Mouse (Mus musculus) Patski (cell line): ENCODE results near the gene Sgk1. TPM values are rescaled to one million over a fixed set of nuclear protein-coding genes. Genes with fewer than 3 reads are reported as not detected.

Experiments used
- ATAC-seq: fragments of 100-300 bp; one replicate; pipeline ENCODE4 v1.8.0; 2021
- CTCF ChIA-PET: fragments of 350-600 bp; sonication (Branson Sonifier 250); formaldehyde crosslinking; loops from one replicate; lab custom pipeline; 2022; ENCODE audit warnings: inconsistent platforms; lab: Charles Lee
- POLR2A ChIA-PET: fragments of 350-600 bp; sonication (Branson Sonifier 250); formaldehyde crosslinking; loops from one replicate; lab custom pipeline; 2022; ENCODE audit warnings: antibody characterized with exemption, inconsistent platforms; lab: Charles Lee
- DNase-seq: peaks from one replicate; pipeline ENCODE4 v3.0.0-alpha.2; 2011; ENCODE audit warnings: low read depth, low spot score
- H3K27me3 ChIP-seq: fragments of 371-371 bp; one replicate; pipeline ENCODE4 v1.5.1; 2021
- CTCF ChIP-seq: fragments of 100-300 bp; IDR thresholded peaks from one replicate; pipeline ENCODE4 v1.5.1; 2021
- in situ Hi-C: fragments of 300-500 bp; cut with MboI; formaldehyde crosslinking; loops from 3 replicates; pipeline ENCODE4 v1.11.1; 2018; ENCODE audit warnings: low pct_unique_long_range_greater_than_20kb, mixed read lengths
- polyA plus RNA-seq: library from polyadenylated mRNA; unstranded; gene quantifications from one replicate; pipeline ENCODE4 v1.2.3, GENCODE M21; 2021

The Sgk1 gene
- polyA plus RNA-seq, 1 experiment from 2014 or later: 123 TPM

DNA sequence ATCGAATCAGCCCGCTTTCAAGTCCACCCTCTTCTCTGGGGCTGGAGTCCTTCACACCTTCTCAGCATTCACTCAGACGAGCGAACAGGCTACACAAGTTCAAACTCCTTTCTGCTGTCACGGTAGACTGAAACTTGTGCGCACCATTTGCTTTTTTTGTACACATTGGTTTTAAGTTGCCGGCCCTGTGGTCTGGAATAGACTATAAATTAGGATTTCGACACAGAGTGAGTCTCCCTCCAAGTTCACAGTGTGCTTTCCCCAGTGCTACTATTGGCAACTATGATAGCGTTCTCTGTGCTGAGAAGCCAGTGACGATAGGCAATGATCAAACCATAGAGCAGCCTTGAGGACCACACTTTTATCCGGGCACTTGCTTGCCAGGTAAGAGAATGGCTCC, 91.7 kb downstream of the Sgk1 start:
- no peak for DNase-seq
- CTCF ChIA-PET: no interaction called here

DNA sequence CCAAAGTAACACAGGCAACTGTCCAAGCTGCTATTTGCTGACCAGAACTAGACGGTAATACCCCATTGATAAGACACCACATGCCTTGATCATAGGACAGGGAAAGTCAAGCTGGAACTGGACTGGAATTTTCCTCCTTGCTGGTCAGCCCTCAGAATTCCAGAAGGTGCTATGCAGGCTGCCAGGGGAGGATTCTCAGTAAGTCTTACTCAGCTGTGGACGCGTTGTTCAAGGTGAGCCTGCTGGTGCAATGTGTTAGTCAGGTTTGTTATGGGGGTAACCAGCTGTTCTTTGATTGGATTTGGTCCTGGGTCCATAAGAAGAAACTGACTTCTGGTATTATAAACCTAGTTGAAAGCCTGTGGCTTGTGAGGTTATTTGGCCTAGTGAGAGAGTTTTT, 92.8 kb downstream of the Sgk1 start:
- CTCF ChIA-PET: no interaction called here
- DNase-seq (no peak), ATAC-seq (no peak)
- TF ChIP-seq CTCF: no peak
- in situ Hi-C loops: no loop called here
- H3K27me3 ChIP-seq: no peaks in the 10 kb centered on the region
- POLR2A ChIA-PET: no interaction called here

More for the DNA sequence above, 91.7 kb downstream of the Sgk1 start:
- TF ChIP-seq CTCF: no peak
- in situ Hi-C loops: no loop called here
- POLR2A ChIA-PET: no interaction called here
- no peaks in the 10 kb centered on the region for H3K27me3 ChIP-seq
- no peak for ATAC-seq

DNA sequence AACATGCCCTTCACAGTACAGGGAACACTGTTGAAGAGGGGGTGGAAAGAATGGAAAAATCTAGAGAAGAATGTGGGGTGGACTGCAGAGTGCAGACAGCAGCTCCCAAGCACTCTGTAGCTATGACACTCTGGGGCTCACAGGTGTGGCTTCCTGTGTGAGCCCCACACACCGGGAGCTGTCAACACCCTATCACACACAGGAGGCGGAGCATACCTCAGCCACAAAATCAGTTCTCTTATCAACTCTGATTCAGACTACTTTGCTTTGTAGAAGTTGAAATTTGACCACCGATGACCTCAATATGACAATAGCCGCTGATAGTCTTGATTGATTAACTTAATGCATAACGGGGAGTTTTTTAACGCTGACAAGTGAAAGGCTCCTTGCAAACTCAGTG, 93.4 kb downstream of the Sgk1 start:
- no peak for ATAC-seq
- H3K27me3 ChIP-seq: no peaks in the 10 kb centered on the region
- CTCF ChIA-PET: no interaction called here
- POLR2A ChIA-PET: no interaction called here
- in situ Hi-C loops: no loop called here
- DNase-seq: no peak
- TF ChIP-seq CTCF: no peak

DNA sequence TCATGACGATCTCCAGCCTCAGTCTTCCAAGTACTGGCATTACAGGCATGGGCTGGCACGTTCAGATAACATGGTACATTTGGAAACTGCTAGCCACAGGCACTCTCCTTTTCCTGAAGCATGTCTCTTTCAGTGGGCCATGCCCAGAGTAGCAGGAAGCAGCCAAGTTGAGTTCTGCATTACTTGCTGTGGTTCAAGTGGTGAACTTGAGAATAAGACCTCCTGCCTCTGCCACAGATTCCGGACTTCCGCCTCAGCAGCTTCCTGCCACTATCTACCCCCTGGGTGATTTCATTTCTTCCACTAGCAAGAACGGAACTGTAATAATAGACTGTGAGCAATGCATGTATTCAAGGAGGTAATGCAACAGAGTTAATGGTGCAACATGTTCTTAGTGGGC, 94.3 kb downstream of the Sgk1 start:
- no peak for TF ChIP-seq CTCF
- DNase-seq (no peak), ATAC-seq (no peak)
- in situ Hi-C loops: no loop called here
- ChIA-PET CTCF (no interaction called here), POLR2A (no interaction called here)
- no peaks in the 10 kb centered on the region for H3K27me3 ChIP-seq

DNA sequence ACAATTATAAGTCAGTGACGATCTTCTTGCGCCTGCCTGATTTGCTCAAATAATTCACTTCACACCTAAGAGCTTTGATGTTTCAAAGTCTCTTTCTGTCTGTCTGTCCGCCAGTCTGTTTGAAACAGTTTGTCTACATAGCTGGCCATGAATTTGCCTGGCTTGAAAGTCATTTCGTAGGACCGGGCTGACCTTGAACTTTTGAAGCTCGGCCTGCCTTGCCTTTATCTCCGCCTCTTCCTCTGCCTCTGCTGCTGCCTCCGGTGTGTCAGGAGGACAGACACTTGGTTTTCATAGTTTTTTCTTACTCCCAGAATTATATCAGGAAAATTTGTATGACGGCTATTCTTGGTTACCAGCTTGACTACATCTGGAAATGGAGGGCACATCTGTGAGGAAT, 96.4 kb downstream of the Sgk1 start:
- ATAC-seq: no peak
- no peak for DNase-seq
- ChIA-PET CTCF (no interaction called here), POLR2A (interaction anchor here (0.7 kb wide), 1 partner anchor 496 kb away, joined by 3 read pairs; no protein-coding TSS in a partner anchor)
- no peaks in the 10 kb centered on the region for H3K27me3 ChIP-seq
- in situ Hi-C loops: no loop called here
- TF ChIP-seq CTCF: no peak

DNA sequence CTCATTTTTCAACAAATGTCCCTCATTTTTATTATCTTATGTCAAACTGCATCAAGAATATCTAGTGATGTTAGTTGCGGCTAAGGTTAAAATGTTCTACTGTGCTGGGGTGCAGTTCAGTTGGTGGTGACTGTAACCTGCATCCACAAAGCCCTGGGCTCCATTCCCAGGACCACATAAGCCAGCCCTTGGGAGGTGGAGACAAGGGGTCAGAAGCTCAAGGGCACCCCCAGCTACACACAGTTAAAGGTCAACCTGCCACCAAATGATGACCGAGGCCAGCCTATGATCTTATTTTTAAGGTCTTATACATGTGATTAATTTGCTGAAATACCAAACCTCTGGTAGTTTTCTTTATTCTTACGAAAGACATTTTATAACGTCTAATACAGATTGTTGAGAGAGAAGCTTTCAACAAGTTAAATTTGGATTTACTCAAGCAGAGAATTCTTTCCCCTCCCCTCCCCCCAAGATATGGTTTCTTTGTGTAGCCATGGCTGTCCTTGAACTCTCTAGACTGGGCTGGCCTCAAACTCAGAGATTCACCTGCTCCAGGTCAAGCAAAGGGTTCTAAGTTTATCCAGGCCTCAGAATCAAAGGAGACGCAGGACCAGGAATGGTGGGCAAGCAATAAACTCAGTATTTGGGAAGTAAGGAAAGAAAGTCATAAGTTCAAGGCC, 97.4 kb downstream of the Sgk1 start:
- ChIA-PET POLR2A (no interaction called here), CTCF (no interaction called here)
- no peaks in the 10 kb centered on the region for H3K27me3 ChIP-seq
- ATAC-seq (no peak), DNase-seq (no peak)
- in situ Hi-C loops: no loop called here
- no peak for TF ChIP-seq CTCF

DNA sequence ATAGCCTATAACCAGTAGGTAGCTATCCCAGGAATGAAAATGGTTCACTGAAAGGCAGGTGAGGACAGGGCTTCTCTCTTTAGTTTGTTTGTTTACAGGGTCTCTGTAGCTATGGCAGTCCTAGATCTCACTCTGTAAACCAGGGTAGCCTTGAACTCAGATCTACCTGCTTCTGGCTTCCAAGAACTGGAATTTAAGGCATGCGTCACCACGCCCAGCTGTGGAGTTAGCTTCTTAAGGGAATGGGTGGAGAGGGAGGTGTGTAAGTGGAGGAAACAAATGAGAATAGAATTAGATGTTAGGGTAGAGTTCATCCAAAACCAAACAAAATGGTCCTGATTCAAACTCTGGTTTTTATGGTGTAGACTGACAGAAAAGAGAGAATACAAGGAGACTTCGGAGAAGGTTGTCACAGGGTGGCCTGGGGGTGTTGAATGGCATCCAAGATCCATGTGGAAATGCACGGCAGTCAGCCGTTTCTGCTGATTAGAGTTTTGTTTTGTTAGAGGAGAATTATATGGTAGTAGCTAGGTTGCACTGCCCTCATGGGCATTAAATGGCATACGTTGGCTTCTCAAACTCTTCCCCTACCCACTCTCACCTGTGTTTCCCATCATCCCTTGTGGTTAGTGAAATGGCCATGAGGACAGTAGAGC, 98.9 kb downstream of the Sgk1 start:
- POLR2A ChIA-PET: no interaction called here
- CTCF ChIA-PET: interaction anchor here (1.1 kb wide), 1 partner anchor 12 kb away, joined by 4 read pairs; no protein-coding TSS in a partner anchor
- TF ChIP-seq CTCF: no peak
- DNase-seq (no peak), ATAC-seq (no peak)
- in situ Hi-C loops: no loop called here
- H3K27me3 ChIP-seq: no peaks in the 10 kb centered on the region

DNA sequence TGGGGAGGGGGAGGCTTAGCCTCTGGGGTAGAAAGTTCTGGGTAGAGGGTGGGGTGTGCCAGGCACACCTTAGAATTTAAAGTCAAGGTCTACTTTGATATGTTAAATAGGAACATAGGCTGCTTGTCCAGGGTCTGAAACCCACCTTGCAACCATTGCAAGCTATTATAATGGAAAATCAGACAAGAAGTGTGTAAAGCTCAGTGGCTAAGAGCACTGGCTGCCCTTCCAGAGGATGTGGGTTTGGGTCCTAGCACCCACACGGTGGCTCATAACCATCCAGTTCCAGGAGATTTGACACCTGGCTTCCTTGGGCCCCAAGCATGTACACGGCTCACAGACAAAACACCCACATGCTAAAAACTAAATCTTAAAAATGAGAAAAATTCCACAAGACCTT, 100.3 kb downstream of the Sgk1 start:
- TF ChIP-seq CTCF: no peak
- POLR2A ChIA-PET: interaction anchor here (0.6 kb wide), 1 partner anchor 492 kb away, joined by 5 read pairs; no protein-coding TSS in a partner anchor
- in situ Hi-C loops: no loop called here

DNA sequence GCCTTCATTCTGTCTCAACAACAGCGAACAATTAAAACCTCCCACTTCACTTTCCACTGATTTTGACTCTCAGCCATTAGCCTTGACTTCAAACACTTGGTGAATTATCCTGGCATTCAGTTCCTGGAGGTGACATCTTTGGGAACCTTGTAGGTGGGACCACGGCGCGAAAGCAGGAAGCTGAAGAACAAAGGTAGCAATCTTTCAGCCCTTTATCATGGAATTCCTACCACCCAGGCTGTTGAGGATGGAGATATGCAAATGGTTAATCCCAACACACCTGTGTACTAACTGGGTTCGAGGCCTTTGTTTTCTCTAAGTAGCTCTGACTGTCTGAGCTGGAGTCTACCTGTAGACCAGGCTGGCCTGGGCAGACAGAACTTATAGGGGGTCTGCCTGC, 106.5 kb downstream of the Sgk1 start:
- ATAC-seq (no peak), DNase-seq (no peak)
- ChIA-PET POLR2A (interaction anchor here (0.6 kb wide), 1 partner anchor 198 kb away, joined by 3 read pairs; no protein-coding TSS in a partner anchor), CTCF (interaction anchor here (1.5 kb wide), 1 partner anchor 11 kb away, joined by 3 read pairs; no protein-coding TSS in a partner anchor)
- TF ChIP-seq CTCF: no peak
- in situ Hi-C loops: no loop called here
- H3K27me3 ChIP-seq: no peaks in the 10 kb centered on the region

More for the DNA sequence above, 100.3 kb downstream of the Sgk1 start:
- CTCF ChIA-PET: interaction anchor here (1.1 kb wide), 1 partner anchor 11 kb away, joined by 4 read pairs; no protein-coding TSS in a partner anchor
- no peaks in the 10 kb centered on the region for H3K27me3 ChIP-seq
- no peak for ATAC-seq
- no peak for DNase-seq

DNA sequence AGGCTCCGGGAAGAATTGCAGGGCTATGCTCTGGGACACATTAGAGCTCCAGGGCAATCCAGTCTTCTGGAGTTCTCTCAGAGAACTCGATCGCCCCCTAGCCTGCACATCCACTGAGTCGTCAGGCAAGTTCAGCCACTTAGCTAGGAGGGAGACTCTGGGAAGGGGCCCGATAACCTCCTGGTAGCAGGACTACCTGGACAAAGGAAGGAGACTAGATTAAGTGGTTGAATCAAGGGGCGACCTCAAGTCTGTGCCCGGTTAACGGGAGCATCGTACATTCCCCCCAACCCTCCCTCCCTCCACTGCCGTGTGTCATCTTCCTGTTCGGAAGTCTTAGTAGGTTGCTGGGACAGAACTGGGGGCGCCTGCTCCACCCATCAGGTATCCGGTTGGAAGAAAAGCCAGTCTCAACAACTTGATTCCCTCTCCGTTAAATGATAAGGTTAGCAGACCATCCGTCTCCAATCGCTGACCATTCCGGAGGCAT, 109.4 kb downstream of the Sgk1 start:
- TF ChIP-seq CTCF: no peak
- ChIA-PET CTCF (interaction anchor here (1.8 to 2.1 kb wide), 2 partner anchors 391 to 526 kb away, joined by 4 to 6 read pairs; no protein-coding TSS in a partner anchor), POLR2A (no interaction called here)
- DNase-seq (no peak), ATAC-seq (no peak)
- in situ Hi-C loops: no loop called here
- no peaks in the 10 kb centered on the region for H3K27me3 ChIP-seq
